Mouse (Mus musculus) limb, embryonic 14.5 days (tissue): ENCODE measurements at regions not wholly inside any gene's neighbourhood (a gene's known extent, or its start where the extent isn't known, plus 50 kb on each side); places are given as distances from the start of the nearest gene placed in this dataset.

ENCODE experiments used
- ATAC-seq: fragments of 200-750 bp; cut with Nextera tagmentation; 2 replicates; pipeline ENCODE4 v1.8.0; 2017; ENCODE audit warnings: low read depth, moderate number of reproducible peaks, moderate TSS enrichment; ENCODE audit not compliant: low FRiP score
- DNase-seq: peaks from one replicate; pipeline ENCODE4 v3.0.0-alpha.2; 2015; ENCODE audit warnings: low spot score
- H3K27ac ChIP-seq: fragments of 300-500 bp; sonication (generic); replicated peaks from 2 replicates; pipeline ENCODE4 v1.5.1; 2014; ENCODE audit warnings: low read depth, mild to moderate bottlenecking, low read length, moderate library complexity, mixed read lengths
- H3K27me3 ChIP-seq: fragments of 300-500 bp; sonication (generic); 2 replicates; pipeline ENCODE4 v1.6.1; 2014; ENCODE audit warnings: low read length, mixed read lengths; ENCODE audit not compliant: control insufficient read depth, insufficient read depth
- H3K36me3 ChIP-seq: fragments of 300-500 bp; sonication (generic); 2 replicates; pipeline ENCODE4 v1.6.1; 2014; ENCODE audit warnings: mild to moderate bottlenecking, low read length, moderate library complexity, mixed read lengths; ENCODE audit not compliant: control insufficient read depth, insufficient read depth
- H3K4me1 ChIP-seq: fragments of 300-500 bp; sonication (generic); 2 replicates; pipeline ENCODE4 v1.6.1; 2014; ENCODE audit warnings: antibody characterized with exemption, low read length, mixed read lengths; ENCODE audit not compliant: control insufficient read depth, insufficient read depth
- H3K4me2 ChIP-seq: fragments of 300-500 bp; sonication (generic); replicated peaks from 2 replicates; pipeline ENCODE4 v1.6.1; 2014; ENCODE audit warnings: low read depth, mild to moderate bottlenecking, low read length, moderate library complexity; ENCODE audit not compliant: severe bottlenecking
- H3K4me3 ChIP-seq: fragments of 300-500 bp; sonication (generic); replicated peaks from 2 replicates; pipeline ENCODE4 v1.5.1; 2014; ENCODE audit warnings: low read length
- H3K9ac ChIP-seq: fragments of 300-500 bp; sonication (generic); 2 replicates; pipeline ENCODE4 v1.6.1; 2014; ENCODE audit warnings: mild to moderate bottlenecking, low read depth, low read length, moderate library complexity; ENCODE audit not compliant: severe bottlenecking
- H3K9me3 ChIP-seq: fragments of 300-500 bp; sonication (generic); 2 replicates; pipeline ENCODE4 v1.6.1; 2016; ENCODE audit warnings: low read length; ENCODE audit not compliant: control insufficient read depth
- POLR2A ChIP-seq: fragments of 200-500 bp; IDR thresholded peaks from 2 replicates; pipeline ENCODE4 v1.8.0; 2012; ENCODE audit warnings: inconsistent platforms, mild to moderate bottlenecking, moderate library complexity, borderline replicate concordance; ENCODE audit not compliant: insufficient read depth, insufficient read length; ENCODE audit errors: extremely low read depth
- WGBS: fragments of 180-500 bp; shearing (Covaris S2); extraction: QIAGEN DNeasy Blood & Tissue Kit; methylation state at CpG from one replicate; pipeline ENCODE4 v1.1.7; 2014; 5-methylcytosine and 5-hydroxymethylcytosine counted together

DNA sequence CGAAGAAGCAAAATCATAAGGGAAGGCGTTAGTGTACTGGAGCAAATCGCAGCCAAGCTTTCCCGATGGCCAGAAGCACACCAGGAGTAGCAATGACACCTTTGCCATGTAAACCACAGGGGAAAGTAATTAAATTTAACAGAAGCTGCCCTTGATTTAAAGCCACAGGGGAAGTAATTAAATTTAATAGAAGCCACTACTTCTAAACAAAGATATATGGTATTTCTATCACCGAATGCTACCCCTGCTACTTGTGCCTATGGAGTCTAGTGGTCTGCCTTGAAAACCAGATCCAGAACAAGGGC is 240.9 kb downstream of the Ttll7 start:
- H3K36me3 ChIP-seq, result no peaks in the 10 kb centered on the region
- ATAC-seq, result no peak
- no peak for DNase-seq
- 28% methylated on average over 5 of the region's 5 CpGs for WGBS
- no peak overlapping the region for H3K9ac ChIP-seq
- peaks cover 9% of the 10 kb centered on the region; the same call in 1 of the 2 replicates for H3K4me1 ChIP-seq
- no peaks in the 10 kb centered on the region for H3K27me3 ChIP-seq
- no peak overlapping the region for H3K27ac ChIP-seq
- no peaks in the 10 kb centered on the region for H3K9me3 ChIP-seq
- no peak for TF ChIP-seq POLR2A
- H3K4me3 ChIP-seq, result no peak overlapping the region
- H3K4me2 ChIP-seq, result no peak overlapping the region

DNA sequence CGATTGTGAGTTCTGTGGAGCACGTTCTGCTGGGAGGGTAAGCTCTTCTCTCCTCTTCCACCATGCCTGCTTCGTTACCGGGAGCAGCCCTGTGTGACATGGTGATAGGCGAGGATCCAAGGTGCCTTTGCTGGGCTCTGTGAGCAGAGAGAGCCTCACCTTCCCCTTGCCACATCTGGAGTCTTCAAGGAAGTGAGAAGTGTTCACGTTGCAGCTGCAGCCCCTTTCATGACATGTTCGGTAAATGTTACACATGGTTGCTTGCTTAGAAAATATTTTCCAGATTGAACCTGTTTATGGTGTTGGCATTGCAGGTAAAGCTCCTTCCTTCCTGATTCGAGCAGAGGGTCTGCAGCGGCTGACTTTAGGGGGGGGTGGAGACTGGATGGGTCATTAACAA is 244.0 kb downstream of the Ttll7 start:
- Histone ChIP-seq H3K27ac (peak overlapping the region; percentile 39; the same call in 1 of the 2 replicates), H3K4me3 (no peak overlapping the region), H3K4me2 (peak overlapping the region; percentile 3; the same call in 1 of the 2 replicates), H3K9ac (no peak overlapping the region), H3K36me3 (no peaks in the 10 kb centered on the region), H3K9me3 (no peaks in the 10 kb centered on the region), H3K27me3 (no peaks in the 10 kb centered on the region), H3K4me1 (peaks cover 18% of the 10 kb centered on the region)
- ATAC-seq (no peak), DNase-seq (no peak)
- WGBS, result 30% methylated on average over 9 of the region's 9 CpGs
- no peak for TF ChIP-seq POLR2A

DNA sequence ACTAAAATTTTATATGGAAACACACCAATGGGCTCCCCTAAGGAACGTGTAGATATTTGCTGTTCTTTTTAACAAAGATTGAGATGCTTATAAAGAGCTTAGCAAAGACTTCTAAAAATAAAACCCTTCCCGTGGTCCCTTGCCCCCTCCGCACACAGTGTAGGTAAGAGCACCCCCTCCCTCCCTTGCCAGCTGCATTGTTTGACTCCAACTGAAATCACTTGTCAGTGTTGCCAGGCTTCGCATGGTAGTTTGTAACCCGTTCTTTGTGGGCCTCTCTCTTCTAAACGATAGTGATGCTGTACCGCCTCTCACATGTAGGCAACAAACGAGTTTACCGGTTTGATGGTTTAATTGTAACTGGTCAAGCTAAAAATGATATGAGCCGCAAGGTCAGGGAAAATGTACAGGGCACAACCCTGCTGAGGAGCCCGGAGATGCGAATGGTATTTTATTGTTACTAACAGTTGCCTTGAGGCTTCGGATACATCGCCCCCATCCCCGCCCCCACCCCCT is 246.0 kb downstream of the Ttll7 start:
- Histone ChIP-seq H3K4me1 (peaks cover 24% of the 10 kb centered on the region), H3K4me3 (no peak overlapping the region), H3K4me2 (peak overlapping the region; percentile 31), H3K36me3 (no peaks in the 10 kb centered on the region), H3K9me3 (no peaks in the 10 kb centered on the region), H3K27me3 (no peaks in the 10 kb centered on the region), H3K9ac (no peak overlapping the region), H3K27ac (no peak overlapping the region)
- DNase-seq (peak; percentile 14), ATAC-seq (no peak)
- 23% methylated on average over 15 of the region's 15 CpGs for WGBS
- TF ChIP-seq POLR2A, result no peak

DNA sequence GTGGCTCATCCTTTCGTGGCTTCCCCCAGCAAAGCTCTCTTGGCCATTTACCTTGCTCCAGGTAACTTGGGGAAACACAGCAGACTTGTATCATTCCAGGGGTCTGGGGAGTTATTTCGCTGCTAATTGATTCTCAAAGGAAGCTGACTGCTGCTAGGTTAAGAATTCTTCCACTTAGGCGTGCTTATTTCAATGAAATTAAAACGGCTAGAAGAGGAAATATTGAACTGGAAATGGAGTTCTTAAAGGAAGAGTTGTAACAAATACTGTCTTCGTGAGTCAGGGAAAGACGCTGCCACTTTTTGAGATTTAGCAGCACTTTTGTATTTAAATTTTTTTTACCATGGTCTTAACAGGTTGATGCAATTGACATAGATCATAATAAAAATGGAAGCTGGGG is 246.4 kb downstream of the Ttll7 start:
- H3K27me3 ChIP-seq, result no peaks in the 10 kb centered on the region
- H3K4me3 ChIP-seq, result no peak overlapping the region
- no peak for DNase-seq
- H3K4me2 ChIP-seq, result peak overlapping the region; percentile 31
- 23% methylated on average over 6 of the region's 6 CpGs for WGBS
- H3K27ac ChIP-seq, result no peak overlapping the region
- peaks cover 24% of the 10 kb centered on the region for H3K4me1 ChIP-seq
- no peak for TF ChIP-seq POLR2A
- H3K36me3 ChIP-seq, result no peaks in the 10 kb centered on the region
- H3K9me3 ChIP-seq, result no peaks in the 10 kb centered on the region
- H3K9ac ChIP-seq, result no peak overlapping the region
- no peak for ATAC-seq

DNA sequence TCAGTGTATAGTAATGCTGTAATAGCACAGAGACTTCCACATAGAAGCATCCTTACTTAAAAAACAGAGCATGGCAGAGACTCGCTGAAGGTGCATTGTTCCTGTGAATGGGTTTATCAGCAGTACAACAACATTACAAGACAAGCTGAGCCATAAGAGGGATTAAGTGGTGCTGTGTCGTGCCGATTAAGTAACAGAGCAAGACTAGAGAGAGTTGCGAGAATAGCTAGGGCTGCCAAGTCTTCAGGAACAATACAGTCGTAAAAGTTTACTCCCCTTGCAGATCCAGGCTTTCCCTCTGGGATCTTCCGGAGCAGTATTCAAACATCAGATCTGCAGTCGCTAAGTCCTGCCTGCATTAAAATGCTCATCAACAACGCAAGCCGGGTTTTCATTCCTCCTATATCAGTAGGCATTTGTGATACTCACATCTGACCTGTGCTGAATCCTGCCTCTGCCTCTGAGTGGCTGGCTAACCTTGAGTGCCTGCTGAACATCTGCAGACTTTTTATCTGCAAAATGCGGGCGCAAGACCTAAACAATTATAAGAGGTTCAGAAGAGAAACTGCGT is 247.1 kb downstream of the Ttll7 start:
- peak; percentile 38; the same call in 1 of the 2 replicates for ATAC-seq
- H3K4me2 ChIP-seq, result peak overlapping the region; percentile 25
- no peaks in the 10 kb centered on the region for H3K9me3 ChIP-seq
- no peak overlapping the region for H3K27ac ChIP-seq
- WGBS, result 25% methylated on average over 12 of the region's 12 CpGs
- no peaks in the 10 kb centered on the region for H3K27me3 ChIP-seq
- H3K36me3 ChIP-seq, result no peaks in the 10 kb centered on the region
- peak; percentile 50 for DNase-seq
- H3K9ac ChIP-seq, result no peak overlapping the region
- H3K4me1 ChIP-seq, result peaks cover 24% of the 10 kb centered on the region
- no peak overlapping the region for H3K4me3 ChIP-seq
- TF ChIP-seq POLR2A, result no peak
